Mouse (Mus musculus): ENCODE results near the gene Mertk. TPM values are rescaled to one million over a fixed set of nuclear protein-coding genes. Genes with fewer than 3 reads are reported as not detected.

The Mertk gene
- polyA plus RNA-seq, 1 experiment = not detected

DNA sequence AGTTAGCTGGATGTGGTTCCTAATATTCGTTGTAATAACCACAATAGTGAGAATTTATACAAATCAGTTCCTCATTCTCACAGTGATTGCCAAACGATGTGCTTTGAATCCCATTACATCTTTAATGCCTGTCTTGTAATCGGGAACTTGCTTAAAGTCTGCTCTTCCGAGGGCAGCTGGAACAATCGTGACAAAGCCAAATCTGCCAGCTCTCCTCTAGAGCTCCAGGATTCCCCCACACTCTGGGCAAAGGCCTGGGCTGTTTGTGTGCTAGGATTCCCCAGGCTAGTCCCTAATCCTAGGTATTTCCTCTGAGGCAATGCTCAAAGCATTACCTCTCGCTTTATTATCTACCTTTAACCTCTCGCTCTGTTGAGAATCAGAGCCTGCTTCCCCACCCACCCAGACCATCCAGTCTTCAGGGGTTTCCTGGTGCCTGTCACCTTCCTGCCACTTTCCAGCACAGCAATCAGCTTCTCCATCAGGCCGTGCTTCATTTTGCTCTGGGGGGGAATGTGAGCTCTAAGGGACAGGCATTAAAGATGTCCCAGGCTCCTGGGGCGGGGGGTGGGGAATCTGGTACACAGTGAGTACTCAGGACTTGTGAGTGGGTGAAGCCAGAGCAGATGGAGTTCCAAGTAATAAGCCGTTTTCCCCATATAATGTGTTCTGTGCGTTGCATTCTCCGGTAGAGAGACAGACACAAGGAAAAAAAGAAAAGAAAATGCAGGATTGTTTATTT lies 47.3 kb downstream of the Mertk start:
- TF ChIP-seq GATA1 (IDR thresholded peaks at IDR 0.05; ENCODE audit: low read length) = no peak

- no peak for TF ChIP-seq GATA1 (IDR thresholded peaks at IDR 0.05; ENCODE audit: low read length)
Measured at GRCm38 (mm10) chr2:128746621-128747151, 47.9 kb downstream of the Mertk start.

- TF ChIP-seq GATA1 (IDR thresholded peaks at IDR 0.05; ENCODE audit: low read length) = no peak
Measured at GRCm38 (mm10) chr2:128747433-128748028, 48.8 kb downstream of the Mertk start.

DNA sequence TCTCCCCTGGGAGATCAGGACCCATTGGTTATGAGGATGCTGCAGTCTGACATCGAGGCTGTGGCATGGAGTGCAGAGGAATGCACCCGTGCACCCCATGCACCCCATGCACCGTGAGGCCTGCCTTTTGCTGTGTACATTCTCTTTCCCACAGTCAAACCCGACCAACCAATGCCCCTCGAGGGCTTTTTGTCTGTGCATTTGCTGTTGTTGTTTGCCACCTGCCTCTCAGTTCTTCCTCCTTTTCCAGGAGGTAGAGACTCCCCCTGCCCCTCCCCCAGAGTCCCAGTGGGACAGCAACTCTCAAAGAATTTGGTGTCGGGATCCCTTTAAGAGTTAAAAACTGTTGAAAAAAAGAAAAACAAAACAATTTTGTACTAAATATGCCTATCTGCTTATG lies 49.4 kb downstream of the Mertk start:
- no peak for TF ChIP-seq GATA1 (IDR thresholded peaks at IDR 0.05; ENCODE audit: low read length)

GRCm38 (mm10) chr2:128751030-128751429 lies 52.3 kb downstream of the Mertk start:
- no peak for TF ChIP-seq GATA1 (IDR thresholded peaks at IDR 0.05; ENCODE audit: low read length)

DNA sequence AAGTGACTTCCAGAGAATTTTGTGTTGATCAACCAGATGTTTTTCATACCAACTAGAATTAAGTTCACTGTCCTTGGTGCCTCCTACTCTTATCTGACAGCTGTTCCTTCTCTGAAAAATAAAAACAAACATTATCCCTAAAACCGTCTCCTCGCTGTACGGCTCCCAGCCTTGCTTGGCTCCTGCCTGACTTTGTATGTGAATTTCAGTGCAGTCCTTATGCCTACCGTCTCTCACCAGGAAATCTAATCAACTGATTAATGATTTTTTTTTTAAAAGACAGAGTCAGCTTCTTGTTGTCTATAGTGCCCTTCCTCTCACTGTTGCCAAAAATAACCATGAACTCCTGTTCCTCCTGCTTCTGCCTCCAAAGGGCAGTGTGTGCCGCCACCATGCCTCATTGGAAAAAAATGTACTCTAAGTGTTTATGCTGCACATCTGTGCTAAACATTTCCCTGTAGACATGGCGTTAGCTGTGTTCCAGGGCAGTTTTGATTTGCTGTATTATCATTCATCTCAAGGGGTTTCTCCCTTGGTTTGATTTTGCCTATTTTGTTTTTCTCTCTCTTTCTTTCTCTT lies 54.6 kb downstream of the Mertk start:
- TF ChIP-seq GATA1 (IDR thresholded peaks at IDR 0.05; ENCODE audit: low read length) = no peak

DNA sequence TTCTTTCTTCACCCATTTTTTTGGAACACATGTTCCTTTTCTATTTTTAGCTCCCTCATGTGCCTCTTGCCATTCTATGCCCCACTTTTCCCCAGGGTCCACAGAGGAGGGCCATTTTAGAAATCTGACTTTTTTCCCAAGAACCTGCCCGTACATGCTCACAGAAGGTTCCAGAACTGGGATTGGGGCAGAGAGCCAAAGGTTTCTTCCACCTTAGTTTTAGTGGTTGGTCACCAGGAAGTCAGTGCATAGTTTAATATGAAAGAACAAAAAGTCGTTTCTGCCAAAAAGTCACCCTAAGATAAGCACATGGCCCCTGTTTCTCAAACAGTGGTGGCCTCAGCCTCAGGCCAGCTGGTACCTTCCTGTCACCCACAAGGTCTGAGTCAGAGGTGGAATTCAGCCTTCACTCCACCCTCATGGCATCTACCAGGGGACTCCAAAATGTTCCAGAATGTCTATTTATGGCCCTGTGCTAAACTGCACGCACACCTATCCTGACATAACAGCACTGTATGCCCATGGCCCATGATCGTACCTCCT lies 56.5 kb downstream of the Mertk start:
- no peak for TF ChIP-seq GATA1 (IDR thresholded peaks at IDR 0.05; ENCODE audit: low read length)

- no peak for TF ChIP-seq GATA1 (IDR thresholded peaks at IDR 0.05; ENCODE audit: low read length)
Measured at GRCm38 (mm10) chr2:128758724-128759340, 60.1 kb downstream of the Mertk start.

DNA sequence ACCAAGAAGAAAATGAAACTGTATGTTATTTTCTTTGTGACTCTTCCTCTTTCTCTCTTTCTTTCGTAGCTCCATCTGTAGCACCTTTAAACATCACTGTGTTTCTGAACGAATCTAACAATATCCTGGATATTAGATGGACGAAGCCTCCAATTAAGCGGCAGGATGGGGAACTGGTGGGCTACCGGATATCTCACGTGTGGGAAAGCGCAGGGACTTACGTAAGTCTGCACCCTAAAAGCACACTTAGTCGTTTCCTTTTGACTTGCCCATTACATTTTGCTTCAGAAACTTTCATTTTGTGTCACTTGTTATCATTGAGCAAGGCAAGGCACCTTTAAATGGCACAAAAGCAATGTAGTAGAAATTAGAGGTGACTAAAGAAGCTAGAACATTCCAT lies 63.3 kb downstream of the Mertk start:
- no peak for TF ChIP-seq GATA1 (IDR thresholded peaks at IDR 0.05; ENCODE audit: low read length)

DNA sequence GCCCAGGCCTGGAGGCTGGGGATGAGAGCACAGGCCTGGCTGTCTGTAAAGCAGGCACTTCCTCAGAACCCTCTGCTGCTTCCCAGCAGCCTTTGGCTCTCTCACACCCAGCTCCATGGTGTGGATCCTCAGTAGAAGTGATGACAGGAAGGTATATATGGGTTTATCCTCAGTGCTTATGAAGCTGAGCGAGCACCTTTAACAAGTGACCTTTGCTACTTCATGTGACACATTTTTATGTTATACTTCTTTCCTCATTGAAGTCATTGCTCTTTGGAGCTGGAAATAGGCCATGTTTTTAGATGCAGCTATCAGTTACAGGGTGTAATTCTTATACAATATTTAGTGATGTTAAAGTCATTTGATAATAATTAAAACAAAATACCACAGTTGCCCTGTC lies 67.0 kb downstream of the Mertk start:
- no peak for TF ChIP-seq GATA1 (IDR thresholded peaks at IDR 0.05; ENCODE audit: low read length)

GRCm38 (mm10) chr2:128768545-128769247 lies 69.9 kb downstream of the Mertk start:
- no peak for TF ChIP-seq GATA1 (IDR thresholded peaks at IDR 0.05; ENCODE audit: low read length)

DNA sequence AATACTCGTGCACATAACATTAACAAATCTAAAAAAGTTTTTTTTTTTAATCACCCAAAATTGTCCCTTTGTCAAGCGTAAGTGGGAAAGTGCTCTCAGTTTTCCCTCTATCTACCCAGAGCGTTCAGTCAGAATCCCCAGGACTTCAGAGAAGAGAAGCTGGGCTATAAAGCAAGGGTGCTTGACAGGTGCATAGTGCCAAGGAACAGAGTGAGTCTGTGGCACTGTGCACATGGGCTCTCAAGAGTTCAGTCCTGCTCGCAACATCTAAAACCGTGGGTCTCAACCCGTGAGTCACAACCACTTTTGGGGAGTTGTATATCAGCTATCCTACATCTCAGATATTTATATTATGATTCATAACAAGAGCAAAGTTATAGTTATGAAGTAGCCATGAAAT lies 71.8 kb downstream of the Mertk start:
- TF ChIP-seq GATA1 (IDR thresholded peaks at IDR 0.05; ENCODE audit: low read length) = no peak

GRCm38 (mm10) chr2:128771048-128771447 lies 72.3 kb downstream of the Mertk start:
- no peak for TF ChIP-seq GATA1 (IDR thresholded peaks at IDR 0.05; ENCODE audit: low read length)

DNA sequence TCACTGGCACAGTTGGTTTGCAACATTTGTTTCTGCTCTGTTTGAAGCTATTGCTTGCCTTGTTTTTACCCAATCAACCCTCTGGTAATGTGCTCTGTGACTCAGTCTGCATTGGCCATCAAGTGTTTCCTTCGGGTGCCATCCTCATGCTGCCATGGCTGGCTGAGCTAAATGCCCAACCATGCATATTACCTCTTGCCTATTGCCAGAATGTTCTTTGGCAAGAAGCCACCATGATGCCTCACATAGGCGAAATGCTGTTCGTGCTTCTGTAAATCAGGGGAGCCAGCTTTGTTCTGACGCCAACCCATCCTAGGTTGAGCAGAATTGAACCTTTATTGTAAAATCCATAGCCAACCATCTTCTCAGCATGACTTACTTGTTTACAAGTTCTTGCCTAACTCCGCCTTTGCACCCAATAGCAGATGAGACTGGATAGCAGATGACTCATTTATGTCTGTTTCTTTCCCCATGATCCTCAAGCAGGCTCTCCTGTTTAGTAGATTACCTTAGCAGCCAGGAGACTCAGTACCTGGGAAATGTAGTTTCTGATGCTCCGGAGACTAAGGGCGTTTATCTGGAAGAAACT lies 73.1 kb downstream of the Mertk start:
- no peak for TF ChIP-seq GATA1 (IDR thresholded peaks at IDR 0.05; ENCODE audit: low read length)

GRCm38 (mm10) chr2:128782231-128782630 lies 83.5 kb downstream of the Mertk start:
- no peak for TF ChIP-seq GATA1 (IDR thresholded peaks at IDR 0.05; ENCODE audit: low read length)
